Mouse (Mus musculus): ENCODE data around the gene Evx2. TPM values are rescaled to one million over a fixed set of nuclear protein-coding genes. Genes with fewer than 3 reads are reported as not detected.
A peak's percentile ranks its signal among the peaks of the same experiment; 100 is the strongest.

Evx2 gene
- polyA plus RNA-seq, 1 experiment from 2014 or later, result not detected

GRCm38 (mm10) chr2:74692808-74693431 lies 33.6 kb upstream of the Evx2 start:
- WGBS, result 1% methylated on average over 20 of the region's 20 CpGs
- no peaks in the 10 kb centered on the region for H3K9me3 ChIP-seq
- no peaks in the 10 kb centered on the region for H3K36me3 ChIP-seq
- H3K27me3 ChIP-seq, result peaks cover 98% of the 10 kb centered on the region
- H3K9ac ChIP-seq, result no peak overlapping the region
- ATAC-seq (ENCODE audit: borderline replicate concordance, extremely low read depth, low FRiP score, low TSS enrichment), result no peak
- peaks cover 8% of the 10 kb centered on the region for H3K4me1 ChIP-seq
- H3K4me2 ChIP-seq, result no peak overlapping the region
- H3K4me3 ChIP-seq, result no peak overlapping the region
- no peak overlapping the region for H3K27ac ChIP-seq

- ATAC-seq (ENCODE audit: borderline replicate concordance, extremely low read depth, low FRiP score, low TSS enrichment), result no peak
- H3K9me3 ChIP-seq, result no peaks in the 10 kb centered on the region
- no peak overlapping the region for H3K4me2 ChIP-seq
- no peaks in the 10 kb centered on the region for H3K36me3 ChIP-seq
- H3K27me3 ChIP-seq, result peaks cover 98% of the 10 kb centered on the region
- H3K27ac ChIP-seq, result no peak overlapping the region
- H3K4me3 ChIP-seq, result no peak overlapping the region
- H3K9ac ChIP-seq, result no peak overlapping the region
- H3K4me1 ChIP-seq, result peaks cover 3% of the 10 kb centered on the region; the same call in 1 of the 2 replicates
- WGBS, result 5% methylated on average over 35 of the region's 35 CpGs
Observed at GRCm38 (mm10) chr2:74691995-74692807, 32.8 kb upstream of the Evx2 start.

GRCm38 (mm10) chr2:74691022-74691951 lies 31.9 kb upstream of the Evx2 start, which contains the start of gene Hoxd10:
Gene Hoxd10, plus strand, starts transcription at chr2:74691924.
- H3K9me3 ChIP-seq, result no peaks in the 10 kb centered on the region
- no peaks in the 10 kb centered on the region for H3K36me3 ChIP-seq
- H3K27ac ChIP-seq, result no peak within 1 kb of the TSS
- peaks cover 3% of the 10 kb centered on the region; the same call in 1 of the 2 replicates for H3K4me1 ChIP-seq
- under 1% methylated on average over 56 of the region's 56 CpGs for WGBS
- no peak within 1 kb of the TSS for H3K9ac ChIP-seq
- peak; percentile 73; the same call in 1 of the 2 replicates for ATAC-seq (ENCODE audit: borderline replicate concordance, extremely low read depth, low FRiP score, low TSS enrichment)
- no peak within 1 kb of the TSS for H3K4me3 ChIP-seq
- peaks cover 98% of the 10 kb centered on the region for H3K27me3 ChIP-seq
- no peak within 1 kb of the TSS for H3K4me2 ChIP-seq

- WGBS, result 8% methylated on average over 8 of the region's 8 CpGs
- H3K4me2 ChIP-seq, result no peak overlapping the region
- H3K9me3 ChIP-seq, result no peaks in the 10 kb centered on the region
- H3K4me1 ChIP-seq, result peaks cover 3% of the 10 kb centered on the region; the same call in 1 of the 2 replicates
- ATAC-seq (ENCODE audit: borderline replicate concordance, extremely low read depth, low FRiP score, low TSS enrichment), result no peak
- H3K9ac ChIP-seq, result no peak overlapping the region
- no peak overlapping the region for H3K27ac ChIP-seq
- H3K27me3 ChIP-seq, result peaks cover 97% of the 10 kb centered on the region
- H3K4me3 ChIP-seq, result no peak overlapping the region
- no peaks in the 10 kb centered on the region for H3K36me3 ChIP-seq
Observed at GRCm38 (mm10) chr2:74690338-74690716, 31.0 kb upstream of the Evx2 start.

GRCm38 (mm10) chr2:74689574-74690337 lies 30.4 kb upstream of the Evx2 start:
- no peak overlapping the region for H3K4me2 ChIP-seq
- no peaks in the 10 kb centered on the region for H3K36me3 ChIP-seq
- no peak overlapping the region for H3K4me3 ChIP-seq
- H3K27ac ChIP-seq, result no peak overlapping the region
- H3K27me3 ChIP-seq, result peaks cover 97% of the 10 kb centered on the region
- H3K9ac ChIP-seq, result no peak overlapping the region
- no peaks in the 10 kb centered on the region for H3K9me3 ChIP-seq
- ATAC-seq (ENCODE audit: borderline replicate concordance, extremely low read depth, low FRiP score, low TSS enrichment), result no peak
- peaks cover 3% of the 10 kb centered on the region; the same call in 1 of the 2 replicates for H3K4me1 ChIP-seq
- WGBS, result 1% methylated on average over 24 of the region's 24 CpGs

- Histone ChIP-seq H3K4me1 (peaks cover 3% of the 10 kb centered on the region; the same call in 1 of the 2 replicates), H3K27ac (no peak overlapping the region), H3K4me2 (no peak overlapping the region), H3K9ac (no peak overlapping the region), H3K36me3 (no peaks in the 10 kb centered on the region), H3K9me3 (no peaks in the 10 kb centered on the region), H3K27me3 (peaks cover 97% of the 10 kb centered on the region), H3K4me3 (no peak overlapping the region)
- ATAC-seq (ENCODE audit: borderline replicate concordance, extremely low read depth, low FRiP score, low TSS enrichment), result no peak
- WGBS, result 4% methylated on average over 12 of the region's 12 CpGs
Observed at GRCm38 (mm10) chr2:74688795-74689573, 29.6 kb upstream of the Evx2 start.

- Histone ChIP-seq H3K4me2 (no peak overlapping the region), H3K4me3 (no peak overlapping the region), H3K4me1 (peaks cover 5% of the 10 kb centered on the region), H3K27ac (no peak overlapping the region), H3K36me3 (no peaks in the 10 kb centered on the region), H3K9ac (no peak overlapping the region), H3K27me3 (peaks cover 97% of the 10 kb centered on the region), H3K9me3 (no peaks in the 10 kb centered on the region)
- 3% methylated on average over 31 of the region's 31 CpGs for WGBS
- ATAC-seq (ENCODE audit: borderline replicate concordance, extremely low read depth, low FRiP score, low TSS enrichment), result no peak
Observed at GRCm38 (mm10) chr2:74687698-74688555, 28.6 kb upstream of the Evx2 start.

GRCm38 (mm10) chr2:74686988-74687697 lies 27.8 kb upstream of the Evx2 start:
- Histone ChIP-seq H3K9ac (no peak overlapping the region), H3K4me1 (peaks cover 13% of the 10 kb centered on the region), H3K27me3 (peaks cover 97% of the 10 kb centered on the region), H3K27ac (no peak overlapping the region), H3K4me3 (no peak overlapping the region), H3K9me3 (no peaks in the 10 kb centered on the region), H3K36me3 (no peaks in the 10 kb centered on the region), H3K4me2 (no peak overlapping the region)
- ATAC-seq (ENCODE audit: borderline replicate concordance, extremely low read depth, low FRiP score, low TSS enrichment), result no peak
- 1% methylated on average over 27 of the region's 27 CpGs for WGBS

GRCm38 (mm10) chr2:74686301-74686987 lies 27.1 kb upstream of the Evx2 start:
- Histone ChIP-seq H3K4me2 (no peak overlapping the region), H3K9me3 (no peaks in the 10 kb centered on the region), H3K4me3 (no peak overlapping the region), H3K9ac (no peak overlapping the region), H3K27me3 (peaks cover 97% of the 10 kb centered on the region), H3K4me1 (peaks cover 15% of the 10 kb centered on the region), H3K27ac (no peak overlapping the region), H3K36me3 (no peaks in the 10 kb centered on the region)
- WGBS, result 5% methylated on average over 17 of the region's 17 CpGs
- no peak for ATAC-seq (ENCODE audit: borderline replicate concordance, extremely low read depth, low FRiP score, low TSS enrichment)

Measured in lung, embryonic 15.5 days (tissue).